Mouse (Mus musculus) cerebellum, adult 2 months (tissue): ENCODE data around the gene Acox3. TPM values are rescaled to one million over a fixed set of nuclear protein-coding genes. Genes with fewer than 3 reads are reported as not detected.

ENCODE experiments used
- DNase-seq, 2 experiments: peaks; one replicate each; pipeline ENCODE4 v3.0.0; 2021
- H3K27ac ChIP-seq: fragments of 200-500 bp; 2 replicates; pipeline ENCODE4 v1.5.1; 2012; ENCODE audit warnings: low read length, control low read depth, inconsistent platforms; ENCODE audit not compliant: insufficient read depth
- H3K27me3 ChIP-seq: fragments of 200-500 bp; 2 replicates; pipeline ENCODE4 v1.6.1; 2012; ENCODE audit warnings: inconsistent platforms, mild to moderate bottlenecking, low read length, moderate library complexity; ENCODE audit not compliant: control insufficient read depth, insufficient read depth
- H3K4me1 ChIP-seq: fragments of 200-500 bp; 2 replicates; pipeline ENCODE4 v1.6.1; 2011; ENCODE audit warnings: low read length; ENCODE audit not compliant: control insufficient read depth, insufficient read depth
- H3K4me3 ChIP-seq: fragments of 200-500 bp; replicated peaks from 2 replicates; pipeline ENCODE3; 2011; ENCODE audit warnings: mild to moderate bottlenecking, low read depth, low read length, control low read depth; ENCODE audit not compliant: insufficient read depth
- CTCF ChIP-seq: fragments of 200-500 bp; IDR thresholded peaks from 2 replicates; pipeline ENCODE4 v1.5.1; 2011; ENCODE audit warnings: low read depth, mild to moderate bottlenecking, control low read depth, low read length, moderate library complexity, borderline replicate concordance; ENCODE audit not compliant: insufficient read depth
- POLR2A ChIP-seq: fragments of 200-500 bp; IDR thresholded peaks from 2 replicates; pipeline ENCODE4 v1.6.1; 2011; ENCODE audit warnings: low read length, control low read depth, borderline replicate concordance; ENCODE audit not compliant: insufficient read depth
- WGBS: fragments of 180-500 bp; shearing (Covaris S2); methylation state at CpG from one replicate; pipeline ENCODE4 v1.1.7; 2018; 5-methylcytosine and 5-hydroxymethylcytosine counted together
- polyA plus RNA-seq: library from polyadenylated mRNA; depleted of rRNA; stranded (reverse); fragments of >200 nt; gene quantifications from 2 replicates; pipeline ENCODE4 v1.2.3, GENCODE M21; 2012; rRNA removed

Gene Acox3
- polyA plus RNA-seq, 1 experiment: 33.7 TPM

DNA sequence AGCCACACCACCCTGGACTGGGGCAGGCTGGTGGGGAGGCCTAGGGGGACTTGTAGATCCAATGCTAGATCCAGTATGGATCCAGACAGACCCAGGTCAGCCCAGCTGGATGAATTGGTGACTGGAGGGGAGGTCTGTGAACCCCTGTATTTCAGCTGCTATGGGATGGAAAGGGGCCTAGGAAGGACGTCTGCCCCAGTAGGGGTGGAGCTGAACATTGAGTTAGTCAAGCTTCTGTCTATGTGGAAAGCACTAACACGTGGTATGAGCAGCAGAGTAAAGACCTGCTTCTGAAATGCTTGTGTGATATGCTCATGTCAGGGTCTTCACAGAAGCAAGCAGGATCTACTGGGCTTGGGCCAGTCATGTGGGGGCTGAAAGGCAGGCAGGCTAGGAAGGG is 65.4 kb downstream of the Acox3 start:
- no peak for DNase-seq
- WGBS: 68% methylated on average over 2 of the region's 2 CpGs
- Histone ChIP-seq H3K27me3 (no peaks in the 10 kb centered on the region), H3K4me1 (no peaks in the 10 kb centered on the region; the same call in 1 of the 2 replicates), H3K4me3 (no peak overlapping the region), H3K27ac (no peak overlapping the region)
- TF ChIP-seq CTCF (no peak), POLR2A (no peak)

DNA sequence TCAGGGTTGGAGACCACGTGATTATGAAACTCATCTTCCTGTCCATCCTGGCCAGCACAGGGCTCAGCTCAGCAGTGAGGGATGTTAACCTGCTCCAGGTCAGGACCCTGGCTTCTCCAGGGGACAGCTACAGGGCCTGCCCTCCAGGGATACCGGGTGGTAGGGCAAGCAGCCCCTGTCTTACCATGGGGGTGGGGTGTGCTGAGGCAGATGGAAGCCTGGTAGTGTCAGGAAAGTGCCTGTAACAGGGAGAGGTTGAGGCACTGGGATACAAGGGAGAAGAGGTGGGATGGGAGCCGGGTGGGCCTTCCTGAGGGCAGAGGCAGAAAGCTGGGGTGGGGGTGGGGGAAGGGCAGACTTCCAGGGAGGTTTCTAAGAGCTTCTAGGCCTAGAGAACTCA is 69.5 kb downstream of the Acox3 start:
- TF ChIP-seq POLR2A (no peak), CTCF (no peak)
- Histone ChIP-seq H3K27me3 (no peaks in the 10 kb centered on the region), H3K27ac (no peak overlapping the region), H3K4me3 (no peak overlapping the region), H3K4me1 (no peaks in the 10 kb centered on the region)
- DNase-seq: no peak
- WGBS: 88% methylated on average over 3 of the region's 3 CpGs

DNA sequence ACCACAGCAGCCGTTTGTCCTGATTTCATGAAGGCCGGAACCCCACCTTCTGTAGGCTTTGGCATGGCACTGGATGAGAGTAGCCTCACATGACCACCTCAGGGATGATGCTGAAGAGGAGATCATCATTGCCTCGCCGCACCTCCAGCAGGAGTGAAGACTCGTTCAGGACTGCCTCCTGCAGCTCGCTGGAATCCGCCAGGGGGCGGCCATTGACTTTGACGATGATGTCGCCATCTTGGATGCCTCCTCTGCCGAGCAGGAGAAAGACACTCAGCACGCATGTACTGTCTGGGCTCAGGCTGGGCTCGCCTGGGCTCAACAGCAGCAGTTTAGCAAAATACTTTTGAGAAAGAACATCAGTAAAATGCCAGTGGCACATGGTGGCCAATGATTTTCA is 70.0 kb downstream of the Acox3 start:
- 88% methylated on average over 13 of the region's 13 CpGs for WGBS
- no peak for DNase-seq
- H3K27me3 ChIP-seq: no peaks in the 10 kb centered on the region
- no peak overlapping the region for H3K27ac ChIP-seq
- H3K4me3 ChIP-seq: no peak overlapping the region
- no peaks in the 10 kb centered on the region for H3K4me1 ChIP-seq
- TF ChIP-seq POLR2A (no peak), CTCF (no peak)

DNA sequence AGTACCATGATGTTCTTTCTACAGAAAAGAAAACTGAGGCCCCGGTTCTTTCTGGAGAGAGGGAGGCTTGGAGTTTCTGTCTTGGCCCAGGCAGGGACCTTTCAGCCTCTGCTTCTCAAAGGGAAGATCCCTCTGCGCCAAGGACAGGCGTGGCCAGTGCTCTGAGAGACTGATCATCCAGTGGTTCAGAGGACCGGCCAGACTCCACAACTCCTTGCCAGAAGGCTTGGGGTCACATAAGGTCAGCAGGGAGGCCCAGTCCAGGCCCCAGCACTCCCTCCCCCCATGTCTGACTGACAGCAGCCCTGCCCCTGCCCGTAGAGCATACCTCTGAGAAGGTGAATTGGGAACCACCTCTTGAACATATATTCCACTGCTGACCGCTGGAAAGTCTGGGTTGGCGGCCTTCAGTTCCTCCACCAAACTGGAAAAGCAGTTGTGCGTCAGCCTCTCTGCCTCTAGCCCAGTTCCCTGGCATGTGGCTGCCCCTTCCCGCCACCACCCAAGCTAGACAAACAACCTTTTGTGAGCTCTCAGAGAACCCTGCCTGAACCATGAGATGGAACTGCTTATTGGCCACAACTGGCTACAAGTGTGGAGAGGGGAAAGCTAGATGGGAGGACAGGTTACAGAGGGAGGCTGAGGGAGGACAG is 71.0 kb downstream of the Acox3 start:
- Histone ChIP-seq H3K27me3 (no peaks in the 10 kb centered on the region), H3K27ac (no peak overlapping the region), H3K4me3 (no peak overlapping the region), H3K4me1 (no peaks in the 10 kb centered on the region)
- no peak for DNase-seq
- WGBS: 80% methylated on average over 9 of the region's 9 CpGs
- TF ChIP-seq CTCF: no peak
- TF ChIP-seq POLR2A: no peak

DNA sequence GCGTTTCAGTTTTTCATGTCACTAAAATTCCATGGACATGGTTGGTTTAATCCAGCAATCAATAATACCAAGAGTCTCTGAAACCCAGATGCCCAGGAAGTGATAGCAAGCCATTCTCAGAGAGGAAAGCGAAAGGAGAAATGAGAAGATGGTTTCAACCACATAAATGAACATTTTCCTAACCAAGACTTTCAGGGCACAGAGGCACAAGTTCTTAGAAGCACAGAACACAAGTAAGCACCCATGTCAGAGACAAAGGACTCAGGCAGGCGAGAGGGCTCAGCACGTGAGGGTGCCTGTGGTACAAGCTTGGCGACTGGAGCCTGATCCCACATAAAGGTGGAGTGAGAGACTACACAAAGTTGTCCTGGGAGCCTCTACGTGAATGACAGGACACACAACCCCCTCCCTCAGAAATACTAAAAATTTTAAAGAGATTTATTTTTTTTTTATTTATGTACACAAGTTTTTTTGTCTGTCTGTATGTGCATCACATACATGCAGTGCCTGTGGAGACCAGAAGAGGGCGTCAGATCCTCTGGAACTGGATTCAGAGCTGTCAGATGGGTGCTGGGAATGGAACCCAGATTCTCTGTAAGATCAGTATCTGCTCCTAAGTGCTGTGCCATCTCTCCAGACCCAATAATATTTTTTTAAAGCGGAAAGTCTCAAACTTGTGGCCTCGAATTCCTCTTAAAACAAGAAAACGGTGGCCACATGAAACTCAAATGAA is 73.1 kb downstream of the Acox3 start:
- no peak for DNase-seq
- Histone ChIP-seq H3K4me1 (no peaks in the 10 kb centered on the region), H3K27ac (no peak overlapping the region), H3K4me3 (no peak overlapping the region), H3K27me3 (no peaks in the 10 kb centered on the region)
- WGBS: 89% methylated on average over 10 of the region's 10 CpGs
- TF ChIP-seq CTCF (no peak), POLR2A (no peak)

DNA sequence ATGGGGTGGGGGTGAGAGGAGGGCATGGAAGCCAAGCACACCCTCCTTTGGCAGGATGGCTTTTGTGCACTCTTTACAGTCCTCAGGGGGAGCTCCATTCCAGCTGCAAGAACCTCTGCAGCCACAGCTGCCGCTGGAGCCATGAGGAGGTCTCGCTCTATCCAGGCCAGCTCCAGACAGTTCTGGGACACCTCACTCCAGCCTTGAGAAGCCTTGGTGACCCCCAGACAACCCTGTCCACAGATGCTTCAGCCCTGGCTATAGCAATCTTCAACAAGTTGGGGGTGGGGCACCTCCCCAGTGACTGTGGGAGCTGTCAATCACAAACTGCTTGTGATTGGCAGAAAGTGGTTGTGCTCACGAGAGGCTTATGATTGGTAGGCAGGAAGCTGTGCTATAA is 76.7 kb downstream of the Acox3 start:
- H3K27me3 ChIP-seq: no peaks in the 10 kb centered on the region
- no peak for TF ChIP-seq CTCF
- TF ChIP-seq POLR2A: no peak
- DNase-seq: no peak
- no peak overlapping the region for H3K4me3 ChIP-seq
- H3K27ac ChIP-seq: no peak overlapping the region
- H3K4me1 ChIP-seq: peaks cover 4% of the 10 kb centered on the region; the same call in 1 of the 2 replicates
- WGBS: 69% methylated on average over 3 of the region's 3 CpGs

DNA sequence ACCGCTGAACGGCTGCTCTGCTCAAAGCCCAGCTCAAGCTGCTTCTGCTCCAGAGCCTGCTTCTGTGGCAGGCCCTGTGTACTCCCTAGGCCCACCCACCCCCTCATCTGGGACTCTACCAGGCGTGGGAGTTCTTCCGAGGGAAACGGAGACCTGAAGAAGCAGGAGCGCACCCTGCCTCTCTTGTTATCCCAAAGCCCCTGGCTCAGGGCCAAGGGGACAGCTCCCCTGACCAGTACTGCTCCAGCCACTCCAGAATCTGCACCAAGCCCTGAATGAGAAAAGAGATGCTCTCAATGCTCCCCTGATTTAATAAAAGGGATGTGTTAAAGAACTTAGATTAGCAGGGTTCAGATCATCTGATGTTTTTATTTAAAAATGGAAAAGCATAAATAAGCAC is 78.4 kb downstream of the Acox3 start:
- TF ChIP-seq POLR2A: no peak
- no peak for TF ChIP-seq CTCF
- Histone ChIP-seq H3K27ac (no peak overlapping the region), H3K27me3 (no peaks in the 10 kb centered on the region), H3K4me1 (peaks cover 4% of the 10 kb centered on the region; the same call in 1 of the 2 replicates), H3K4me3 (no peak overlapping the region)
- DNase-seq: no peak
- 74% methylated on average over 6 of the region's 6 CpGs for WGBS

DNA sequence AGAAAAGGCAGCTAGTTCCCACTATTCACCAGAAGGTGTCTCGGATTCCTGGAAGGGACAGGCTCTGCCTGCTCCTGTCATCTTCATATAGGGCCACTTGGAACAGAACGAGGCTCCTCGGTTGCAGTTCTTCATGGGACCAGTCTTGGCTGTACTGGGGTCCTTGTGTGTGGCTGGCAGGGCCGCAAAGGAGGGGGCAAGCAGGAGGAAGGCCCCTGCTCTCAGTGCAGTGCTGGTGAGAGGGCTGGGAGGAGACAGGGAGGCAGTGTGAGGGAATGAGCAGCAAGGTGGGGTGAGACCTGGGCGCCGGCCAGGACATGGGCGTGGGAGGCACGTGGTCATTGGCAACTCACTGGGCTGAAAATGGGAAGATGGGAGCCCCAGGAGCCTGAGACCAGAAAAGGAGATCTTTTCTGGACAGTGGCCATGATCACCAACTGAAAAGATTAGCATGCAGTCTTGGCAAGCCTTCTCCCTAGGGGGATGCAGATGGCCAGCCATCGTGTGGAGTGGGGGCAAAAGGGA is 79.2 kb downstream of the Acox3 start:
- no peaks in the 10 kb centered on the region for H3K27me3 ChIP-seq
- H3K4me1 ChIP-seq: peaks cover 4% of the 10 kb centered on the region; the same call in 1 of the 2 replicates
- TF ChIP-seq POLR2A: no peak
- no peak for TF ChIP-seq CTCF
- no peak overlapping the region for H3K27ac ChIP-seq
- WGBS: 23% methylated on average over 9 of the region's 9 CpGs
- no peak overlapping the region for H3K4me3 ChIP-seq
- no peak for DNase-seq

Other genes starting within 250 kb of the Acox3 start
- not detected in 2 replicates for gene Hmx1, start 193.9 kb upstream of the Acox3 start, polyA plus RNA-seq
- 0.36 and 0.57 TPM in 2 replicates for gene Cpz, start 57.3 kb upstream of the Acox3 start, polyA plus RNA-seq
- 6.3 and 6.4 TPM in 2 replicates for gene Trmt44, start 8.0 kb upstream of the Acox3 start, polyA plus RNA-seq
- 7.1 and 9.5 TPM in 2 replicates for gene Htra3, start 96.7 kb downstream of the Acox3 start, polyA plus RNA-seq
- gene Sh3tc1, start 156.9 kb downstream of the Acox3 start, polyA plus RNA-seq: 1.2 and 1.7 TPM in 2 replicates
- 89.2 and 99.9 TPM in 2 replicates for gene Ablim2, start 174.8 kb downstream of the Acox3 start, polyA plus RNA-seq